Mouse (Mus musculus): Measurements from ENCODE around the gene Gm37240. TPM values are rescaled to one million over a fixed set of nuclear protein-coding genes. Genes with fewer than 3 reads are reported as not detected.
"Not testable (repeated sequence)": the region's sequence is repeated elsewhere in the genome, so short reads cannot be mapped to it uniquely, and the experiment has no call there.

Gene Gm37240
- total RNA-seq, 1 experiment = 1.2 TPM

DNA sequence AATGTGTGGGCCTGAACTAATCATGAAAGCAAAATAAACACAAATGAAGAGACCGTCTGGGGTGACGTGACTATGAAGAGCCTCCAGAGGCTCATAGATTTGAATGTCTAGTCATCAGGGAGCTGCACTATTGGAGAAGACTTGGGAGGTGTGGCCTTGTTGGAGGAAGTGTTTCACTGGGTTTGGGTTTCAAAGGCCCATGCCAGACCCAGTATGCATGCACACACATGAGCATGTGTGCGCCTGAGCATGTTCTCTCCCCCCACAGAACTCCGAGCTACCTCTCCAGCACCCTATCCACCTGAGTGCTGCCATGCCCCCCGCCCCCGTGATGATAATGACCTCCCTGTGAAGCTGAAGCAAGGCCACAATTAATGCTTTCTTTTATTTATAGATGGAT, 1317.7 kb downstream of the Gm37240 start:
- in situ Hi-C loops (cut with MboI; ENCODE audit: low sequenced_read_pairs in 2 of 2, unreplicated experiment in 2 of 2) = no loop called here
- DNase-seq (ENCODE audit: low read depth, low spot score) = no peak
- TF ChIP-seq ZC3H11A (IDR thresholded peaks at IDR 0.05; ENCODE audit: borderline replicate concordance, low read depth, low read length) (no peak), ZNF384 (IDR thresholded peaks at IDR 0.05; ENCODE audit: low read depth, low read length) (no peak), HCFC1 (IDR thresholded peaks at IDR 0.05; ENCODE audit: borderline replicate concordance, insufficient read depth, low read length) (no peak), MAFK (IDR thresholded peaks at IDR 0.05; ENCODE audit: insufficient read depth, low read depth, low read length) (no peak), CHD2 (IDR thresholded peaks at IDR 0.05; ENCODE audit: low read depth, low read length) (no peak)

DNA sequence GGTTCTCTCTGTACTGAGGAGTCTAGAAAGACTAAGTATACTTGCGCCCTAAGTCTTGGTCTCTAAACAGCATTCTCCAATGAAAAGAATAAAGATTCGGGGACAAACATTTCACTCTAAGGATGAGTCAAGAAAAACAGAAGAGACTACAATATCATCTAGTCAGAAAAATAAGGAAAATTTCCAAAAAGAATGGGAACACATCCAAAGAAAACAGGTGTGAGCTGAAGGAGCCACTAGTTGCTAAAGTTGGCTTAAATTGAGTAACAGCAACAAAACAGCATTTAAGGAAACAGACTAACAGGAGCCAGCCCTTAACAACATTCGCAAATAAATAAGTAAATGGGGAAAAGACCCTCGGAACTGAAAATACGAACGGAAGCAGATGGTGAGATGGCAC, 1318.8 kb downstream of the Gm37240 start:
- H3K4me3 ChIP-seq (ENCODE audit: insufficient read depth in 1 of 2, low read depth in 1 of 2, low read length in 2 of 2, poor library complexity in 1 of 2, severe bottlenecking in 1 of 2) = no peak overlapping the region
- DNase-seq (ENCODE audit: low read depth, low spot score) = no peak
- TF ChIP-seq MAFK (IDR thresholded peaks at IDR 0.05; ENCODE audit: insufficient read depth, low read depth, low read length) (no peak), ZNF384 (IDR thresholded peaks at IDR 0.05; ENCODE audit: low read depth, low read length) (no peak), CHD2 (IDR thresholded peaks at IDR 0.05; ENCODE audit: low read depth, low read length) (no peak), HCFC1 (IDR thresholded peaks at IDR 0.05; ENCODE audit: borderline replicate concordance, insufficient read depth, low read length) (no peak), ZC3H11A (IDR thresholded peaks at IDR 0.05; ENCODE audit: borderline replicate concordance, low read depth, low read length) (no peak)
- no peak overlapping the region for H3K27ac ChIP-seq (ENCODE audit: insufficient read depth, low read depth, low read length, poor library complexity, severe bottlenecking)
- in situ Hi-C loops (cut with MboI; ENCODE audit: low sequenced_read_pairs in 2 of 2, unreplicated experiment in 2 of 2) = no loop called here
- no peaks in the 10 kb centered on the region for H3K36me3 ChIP-seq (ENCODE audit: control insufficient read depth, insufficient read depth, low read length, poor library complexity, severe bottlenecking)
- H3K9me3 ChIP-seq (ENCODE audit: control insufficient read depth, insufficient read depth, low read depth, low read length) = no peaks in the 10 kb centered on the region
- H3K9ac ChIP-seq (ENCODE audit: insufficient read depth, low read depth, low read length, poor library complexity, severe bottlenecking) = no peak overlapping the region
- H3K4me1 ChIP-seq (ENCODE audit: control insufficient read depth in 2 of 2, insufficient read depth in 2 of 2, low read length in 2 of 2, poor library complexity in 1 of 2) = peaks cover 0 to 2% of the 10 kb centered on the region in 2 experiments; a peak in 1 of 4 replicates

More for the DNA sequence above, 1317.7 kb downstream of the Gm37240 start:
- Histone ChIP-seq H3K4me3 (ENCODE audit: insufficient read depth in 1 of 2, low read depth in 1 of 2, low read length in 2 of 2, poor library complexity in 1 of 2, severe bottlenecking in 1 of 2) (no peak overlapping the region), H3K36me3 (ENCODE audit: control insufficient read depth, insufficient read depth, low read length, poor library complexity, severe bottlenecking) (no peaks in the 10 kb centered on the region), H3K4me1 (ENCODE audit: control insufficient read depth in 2 of 2, insufficient read depth in 2 of 2, low read length in 2 of 2, poor library complexity in 1 of 2) (peaks cover 0 to 2% of the 10 kb centered on the region in 2 experiments; a peak in 1 of 4 replicates), H3K9me3 (ENCODE audit: control insufficient read depth, insufficient read depth, low read depth, low read length) (no peaks in the 10 kb centered on the region), H3K9ac (ENCODE audit: insufficient read depth, low read depth, low read length, poor library complexity, severe bottlenecking) (no peak overlapping the region), H3K27ac (ENCODE audit: insufficient read depth, low read depth, low read length, poor library complexity, severe bottlenecking) (no peak overlapping the region)

DNA sequence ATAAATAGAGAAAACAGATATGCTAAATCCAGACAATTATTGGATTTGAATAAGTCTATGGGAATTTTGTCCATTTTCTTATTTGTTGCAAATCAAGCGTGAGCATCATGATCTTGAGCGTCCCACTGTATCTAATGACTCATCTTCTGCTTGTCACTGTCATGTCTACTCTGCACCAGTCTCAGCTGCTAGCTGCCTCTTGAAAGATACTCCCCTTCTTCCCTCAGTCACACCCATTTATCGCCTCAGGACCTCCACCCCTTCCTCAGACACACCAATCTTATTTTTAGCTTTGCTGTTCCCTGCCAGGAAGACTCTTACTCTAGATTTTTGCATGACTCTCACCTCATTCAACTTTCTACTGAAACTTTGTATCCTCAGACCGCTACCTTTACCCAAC, 1323.9 kb downstream of the Gm37240 start:
- Histone ChIP-seq H3K27ac (ENCODE audit: insufficient read depth, low read depth, low read length, poor library complexity, severe bottlenecking) (no peak overlapping the region), H3K9me3 (ENCODE audit: control insufficient read depth, insufficient read depth, low read depth, low read length) (no peaks in the 10 kb centered on the region), H3K36me3 (ENCODE audit: control insufficient read depth, insufficient read depth, low read length, poor library complexity, severe bottlenecking) (no peaks in the 10 kb centered on the region), H3K9ac (ENCODE audit: insufficient read depth, low read depth, low read length, poor library complexity, severe bottlenecking) (no peak overlapping the region), H3K4me1 (ENCODE audit: control insufficient read depth in 2 of 2, insufficient read depth in 2 of 2, low read length in 2 of 2, poor library complexity in 1 of 2) (no peaks in the 10 kb centered on the region), H3K4me3 (ENCODE audit: insufficient read depth in 1 of 2, low read depth in 1 of 2, low read length in 2 of 2, poor library complexity in 1 of 2, severe bottlenecking in 1 of 2) (no peak overlapping the region)
- TF ChIP-seq CHD2 (IDR thresholded peaks at IDR 0.05; ENCODE audit: low read depth, low read length) = no peak
- no peak for TF ChIP-seq ZC3H11A (IDR thresholded peaks at IDR 0.05; ENCODE audit: borderline replicate concordance, low read depth, low read length)
- no peak for TF ChIP-seq HCFC1 (IDR thresholded peaks at IDR 0.05; ENCODE audit: borderline replicate concordance, insufficient read depth, low read length)
- no peak for TF ChIP-seq ZNF384 (IDR thresholded peaks at IDR 0.05; ENCODE audit: low read depth, low read length)
- no peak for TF ChIP-seq MAFK (IDR thresholded peaks at IDR 0.05; ENCODE audit: insufficient read depth, low read depth, low read length)
- DNase-seq (ENCODE audit: low read depth, low spot score) = no peak
- in situ Hi-C loops (cut with MboI; ENCODE audit: low sequenced_read_pairs in 2 of 2, unreplicated experiment in 2 of 2) = no loop called here

DNA sequence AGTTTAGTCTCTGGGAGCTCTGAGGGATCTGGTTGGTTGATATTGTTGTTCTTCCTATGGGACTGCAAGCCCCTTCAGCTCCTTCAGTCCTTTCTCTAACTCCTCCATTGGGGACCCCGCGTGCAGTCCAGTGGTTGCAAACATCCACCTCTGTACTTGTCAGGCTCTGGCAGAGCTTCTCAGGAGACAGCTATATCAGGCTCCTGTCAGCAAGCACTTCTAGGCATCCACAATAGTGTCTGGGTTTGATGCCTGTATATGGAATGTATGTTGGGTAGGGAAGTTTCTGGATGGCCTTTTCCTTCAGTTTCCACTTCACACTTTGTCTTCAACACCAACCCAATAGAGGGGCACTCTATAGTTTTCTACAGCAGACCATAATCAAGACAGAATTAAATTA, 1324.4 kb downstream of the Gm37240 start:
- DNase-seq (ENCODE audit: low read depth, low spot score); H3K4me1 ChIP-seq (ENCODE audit: control insufficient read depth in 2 of 2, insufficient read depth in 2 of 2, low read length in 2 of 2, poor library complexity in 1 of 2); H3K27ac ChIP-seq (ENCODE audit: insufficient read depth, low read depth, low read length, poor library complexity, severe bottlenecking); H3K9me3 ChIP-seq (ENCODE audit: control insufficient read depth, insufficient read depth, low read depth, low read length); H3K36me3 ChIP-seq (ENCODE audit: control insufficient read depth, insufficient read depth, low read length, poor library complexity, severe bottlenecking); H3K4me3 ChIP-seq (ENCODE audit: insufficient read depth in 1 of 2, low read depth in 1 of 2, low read length in 2 of 2, poor library complexity in 1 of 2, severe bottlenecking in 1 of 2); H3K9ac ChIP-seq (ENCODE audit: insufficient read depth, low read depth, low read length, poor library complexity, severe bottlenecking); in situ Hi-C loops (cut with MboI; ENCODE audit: low sequenced_read_pairs in 2 of 2, unreplicated experiment in 2 of 2): not testable (repeated sequence)

DNA sequence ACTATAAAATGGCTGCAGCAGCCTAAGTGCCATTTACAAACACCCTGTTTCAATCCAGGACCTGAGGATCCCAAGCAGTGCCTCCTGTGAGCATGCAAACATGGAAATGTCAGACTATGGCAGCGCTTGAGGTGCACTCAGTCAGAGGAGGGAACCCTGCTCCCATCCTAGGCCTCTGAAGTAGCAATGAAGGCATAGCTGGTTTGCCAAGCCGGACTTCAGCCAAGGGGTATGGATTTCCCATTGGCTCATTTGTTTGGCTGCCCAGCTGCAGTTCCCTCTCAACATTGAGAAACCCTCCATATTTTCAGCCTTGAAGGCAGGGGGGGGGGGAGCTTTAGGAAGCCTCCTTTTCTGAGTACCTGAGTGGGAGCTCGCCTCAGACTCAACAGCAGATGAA, 1329.0 kb downstream of the Gm37240 start:
- Histone ChIP-seq H3K9ac (ENCODE audit: insufficient read depth, low read depth, low read length, poor library complexity, severe bottlenecking) (no peak overlapping the region), H3K4me3 (ENCODE audit: insufficient read depth in 1 of 2, low read depth in 1 of 2, low read length in 2 of 2, poor library complexity in 1 of 2, severe bottlenecking in 1 of 2) (no peak overlapping the region), H3K9me3 (ENCODE audit: control insufficient read depth, insufficient read depth, low read depth, low read length) (no peaks in the 10 kb centered on the region), H3K27ac (ENCODE audit: insufficient read depth, low read depth, low read length, poor library complexity, severe bottlenecking) (no peak overlapping the region), H3K4me1 (ENCODE audit: control insufficient read depth in 2 of 2, insufficient read depth in 2 of 2, low read length in 2 of 2, poor library complexity in 1 of 2) (no peaks in the 10 kb centered on the region), H3K36me3 (ENCODE audit: control insufficient read depth, insufficient read depth, low read length, poor library complexity, severe bottlenecking) (no peaks in the 10 kb centered on the region)
- DNase-seq (ENCODE audit: low read depth, low spot score) = no peak
- no peak for TF ChIP-seq MAFK (IDR thresholded peaks at IDR 0.05; ENCODE audit: insufficient read depth, low read depth, low read length)
- TF ChIP-seq CHD2 (IDR thresholded peaks at IDR 0.05; ENCODE audit: low read depth, low read length) = no peak
- TF ChIP-seq HCFC1 (IDR thresholded peaks at IDR 0.05; ENCODE audit: borderline replicate concordance, insufficient read depth, low read length) = no peak
- no peak for TF ChIP-seq ZC3H11A (IDR thresholded peaks at IDR 0.05; ENCODE audit: borderline replicate concordance, low read depth, low read length)
- in situ Hi-C loops (cut with MboI; ENCODE audit: low sequenced_read_pairs in 2 of 2, unreplicated experiment in 2 of 2) = no loop called here

Measured in ES-E14 (cell line).